Mouse (Mus musculus): Measurements from ENCODE around the gene Clptm1l. TPM values are rescaled to one million over a fixed set of nuclear protein-coding genes. Genes with fewer than 3 reads are reported as not detected.

Gene Clptm1l
- polyA plus RNA-seq, 1 experiment, result 109 TPM

DNA sequence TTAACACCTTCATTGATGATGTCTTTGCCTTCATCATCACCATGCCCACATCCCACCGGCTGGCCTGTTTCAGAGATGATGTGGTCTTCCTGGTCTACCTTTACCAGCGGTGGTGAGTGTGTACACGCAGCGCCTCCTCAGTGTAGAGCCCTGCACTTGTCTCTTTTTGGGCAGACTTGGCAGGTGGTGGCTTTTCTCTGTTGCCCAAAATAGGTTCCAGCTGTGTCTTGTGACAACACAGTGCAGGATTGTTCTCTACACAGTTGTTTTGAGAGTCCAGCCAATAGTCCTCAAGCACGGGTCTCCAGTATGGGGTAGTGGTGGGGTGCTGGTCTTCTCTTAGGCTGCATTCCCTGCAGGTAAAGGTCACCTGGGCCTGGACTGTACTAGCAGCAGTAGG lies 14.6 kb downstream of the Clptm1l start:
- H3K4me1 ChIP-seq (ENCODE audit: control insufficient read depth, insufficient read depth, low read length), result no peaks in the 10 kb centered on the region
- no peak overlapping the region for H3K27ac ChIP-seq (ENCODE audit: insufficient read depth, low read depth, low read length)
- no peak overlapping the region for H3K4me3 ChIP-seq (ENCODE audit: insufficient read depth, low read length)
- TF ChIP-seq POLR2A (IDR thresholded peaks at IDR 0.05; ENCODE audit: borderline replicate concordance, low read depth, low read length) (no peak), CTCF (IDR thresholded peaks at IDR 0.05; ENCODE audit: low read depth, low read length) (no peak)

DNA sequence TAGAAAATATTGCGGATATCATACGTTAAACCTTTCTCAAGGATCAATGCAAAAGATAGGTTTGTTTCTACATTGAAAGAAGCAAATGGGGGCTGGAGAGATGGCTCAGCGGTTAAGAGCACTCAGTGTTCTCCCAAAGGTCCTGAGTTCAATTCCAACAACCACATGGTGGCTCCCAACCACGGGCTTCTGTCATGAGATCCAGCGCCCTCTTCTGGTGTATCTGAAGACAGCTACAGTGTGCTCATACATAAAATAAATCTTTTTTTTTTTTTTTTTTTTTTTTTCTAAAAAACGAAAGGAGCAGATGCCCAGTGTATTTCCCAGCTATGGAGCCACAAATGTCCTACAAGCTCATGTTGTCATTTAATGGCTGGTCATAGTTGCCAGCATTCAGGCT lies 16.8 kb downstream of the Clptm1l start:
- no peaks in the 10 kb centered on the region for H3K4me1 ChIP-seq (ENCODE audit: control insufficient read depth, insufficient read depth, low read length)
- H3K4me3 ChIP-seq (ENCODE audit: insufficient read depth, low read length), result no peak overlapping the region
- TF ChIP-seq POLR2A (IDR thresholded peaks at IDR 0.05; ENCODE audit: borderline replicate concordance, low read depth, low read length) (no peak), CTCF (IDR thresholded peaks at IDR 0.05; ENCODE audit: low read depth, low read length) (peak; percentile 36)
- no peak overlapping the region for H3K27ac ChIP-seq (ENCODE audit: insufficient read depth, low read depth, low read length)

DNA sequence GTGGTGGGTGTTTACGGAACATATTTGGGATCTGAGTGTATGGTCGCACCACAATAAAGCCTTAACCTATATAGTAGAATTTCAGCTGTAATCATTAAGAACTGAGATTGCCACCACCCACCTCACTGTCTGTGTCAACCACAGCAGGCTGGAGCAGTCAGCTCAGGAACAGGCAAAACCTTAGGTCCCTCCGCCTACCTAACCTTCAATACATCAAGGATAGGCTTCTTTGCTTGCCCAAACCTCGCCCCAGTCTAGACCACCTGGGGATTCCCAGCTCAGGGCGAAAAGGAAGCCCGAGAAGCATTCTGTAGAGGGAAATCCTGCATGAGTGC lies 22.6 kb downstream of the Clptm1l start:
- no peaks in the 10 kb centered on the region for H3K4me1 ChIP-seq (ENCODE audit: control insufficient read depth, insufficient read depth, low read length)
- peak overlapping the region; percentile 59 for H3K4me3 ChIP-seq (ENCODE audit: insufficient read depth, low read length)
- TF ChIP-seq CTCF (IDR thresholded peaks at IDR 0.05; ENCODE audit: low read depth, low read length) (no peak), POLR2A (IDR thresholded peaks at IDR 0.05; ENCODE audit: borderline replicate concordance, low read depth, low read length) (no peak)
- H3K27ac ChIP-seq (ENCODE audit: insufficient read depth, low read depth, low read length), result no peak overlapping the region

DNA sequence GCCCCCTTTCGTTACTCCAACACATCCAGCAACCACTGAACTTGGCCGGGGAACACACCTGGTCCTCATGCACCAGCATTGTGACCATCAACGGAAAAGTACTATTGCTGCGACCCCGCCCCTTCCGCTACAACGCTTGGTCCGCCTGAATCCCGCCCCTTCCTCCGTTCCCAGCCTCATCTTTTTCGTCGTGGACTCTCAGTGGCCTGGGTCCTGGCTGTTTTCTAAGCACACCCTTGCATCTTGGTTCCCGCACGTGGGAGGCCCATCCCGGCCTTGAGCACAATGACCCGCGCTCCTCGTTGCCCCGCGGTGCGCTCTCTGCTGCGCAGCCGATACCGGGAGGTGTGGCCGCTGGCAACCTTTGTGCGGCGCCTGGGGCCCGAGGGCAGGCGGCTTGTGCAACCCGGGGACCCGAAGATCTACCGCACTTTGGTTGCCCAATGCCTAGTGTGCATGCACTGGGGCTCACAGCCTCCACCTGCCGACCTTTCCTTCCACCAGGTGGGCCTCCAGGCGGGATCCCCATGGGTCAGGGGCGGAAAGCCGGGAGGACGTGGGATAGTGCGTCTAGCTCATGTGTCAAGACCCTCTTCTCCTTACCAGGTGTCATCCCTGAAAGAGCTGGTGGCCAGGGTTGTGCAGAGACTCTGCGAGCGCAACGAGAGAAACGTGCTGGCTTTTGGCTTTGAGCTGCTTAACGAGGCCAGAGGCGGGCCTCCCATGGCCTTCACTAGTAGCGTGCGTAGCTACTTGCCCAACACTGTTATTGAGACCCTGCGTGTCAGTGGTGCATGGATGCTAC lies 23.1 kb downstream of the Clptm1l start, which contains the start of gene Tert:
Tert (plus strand) TSS at position 167 of the 805 bp plus-strand sequence.
- TF ChIP-seq POLR2A (IDR thresholded peaks at IDR 0.05; ENCODE audit: borderline replicate concordance, low read depth, low read length), result no peak
- peak; percentile 52; the same call in 1 of the 2 replicates for TF ChIP-seq CTCF (IDR thresholded peaks at IDR 0.05; ENCODE audit: low read depth, low read length)
- H3K4me1 ChIP-seq (ENCODE audit: control insufficient read depth, insufficient read depth, low read length), result no peaks in the 10 kb centered on the region
- peak within 1 kb of the TSS; percentile 59 for H3K4me3 ChIP-seq (ENCODE audit: insufficient read depth, low read length)
- H3K27ac ChIP-seq (ENCODE audit: insufficient read depth, low read depth, low read length), result no peak within 1 kb of the TSS

DNA sequence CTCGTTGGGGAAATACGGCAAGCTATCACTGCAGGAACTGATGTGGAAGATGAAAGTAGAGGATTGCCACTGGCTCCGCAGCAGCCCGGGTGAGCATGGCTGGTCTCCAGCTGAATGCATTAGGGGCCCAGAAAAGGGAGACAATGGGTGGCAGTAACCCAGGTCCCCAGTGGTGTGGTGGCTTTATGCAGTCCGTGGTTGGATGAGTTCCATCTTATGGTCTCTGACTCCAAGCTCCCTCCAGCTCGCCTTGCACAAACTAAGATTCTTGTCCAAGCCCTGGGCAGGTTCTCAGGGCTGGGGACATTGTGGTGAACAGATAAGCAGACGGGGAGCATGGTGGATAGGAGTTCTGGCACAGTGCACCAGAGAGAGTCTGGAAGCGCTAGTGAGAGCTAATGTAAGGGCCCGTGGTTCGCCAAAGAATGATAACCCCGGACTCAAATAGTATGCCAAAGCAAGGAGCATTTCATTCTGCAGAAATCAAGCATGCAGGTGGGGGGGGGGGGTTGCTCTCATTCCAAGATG lies 24.8 kb downstream of the Clptm1l start:
- no peak for TF ChIP-seq CTCF (IDR thresholded peaks at IDR 0.05; ENCODE audit: low read depth, low read length)
- TF ChIP-seq POLR2A (IDR thresholded peaks at IDR 0.05; ENCODE audit: borderline replicate concordance, low read depth, low read length), result no peak
- Histone ChIP-seq H3K4me1 (ENCODE audit: control insufficient read depth, insufficient read depth, low read length) (no peaks in the 10 kb centered on the region), H3K27ac (ENCODE audit: insufficient read depth, low read depth, low read length) (no peak overlapping the region), H3K4me3 (ENCODE audit: insufficient read depth, low read length) (no peak overlapping the region)

DNA sequence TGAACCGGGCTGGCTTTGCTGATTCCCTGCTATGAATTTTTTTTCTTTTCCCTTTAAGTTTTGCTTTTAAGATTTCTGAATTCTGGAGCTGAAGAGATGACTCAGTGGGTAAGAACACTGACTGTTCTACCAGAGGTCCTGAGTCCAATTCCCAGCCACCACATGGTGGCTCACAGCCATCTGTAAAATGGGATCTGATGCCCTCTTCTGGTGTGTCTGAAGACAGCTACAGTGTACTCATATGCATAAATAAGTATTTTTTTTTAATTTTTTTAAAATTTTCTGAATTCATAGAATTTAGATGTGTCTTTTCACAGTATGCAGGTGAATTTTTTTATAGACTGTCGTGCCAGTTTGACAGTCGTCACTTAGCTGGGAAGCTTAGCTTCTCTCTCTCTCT lies 28.0 kb downstream of the Clptm1l start:
- H3K4me3 ChIP-seq (ENCODE audit: insufficient read depth, low read length), result no peak overlapping the region
- no peak overlapping the region for H3K27ac ChIP-seq (ENCODE audit: insufficient read depth, low read depth, low read length)
- no peaks in the 10 kb centered on the region for H3K4me1 ChIP-seq (ENCODE audit: control insufficient read depth, insufficient read depth, low read length)
- no peak for TF ChIP-seq CTCF (IDR thresholded peaks at IDR 0.05; ENCODE audit: low read depth, low read length)
- TF ChIP-seq POLR2A (IDR thresholded peaks at IDR 0.05; ENCODE audit: borderline replicate concordance, low read depth, low read length), result no peak

DNA sequence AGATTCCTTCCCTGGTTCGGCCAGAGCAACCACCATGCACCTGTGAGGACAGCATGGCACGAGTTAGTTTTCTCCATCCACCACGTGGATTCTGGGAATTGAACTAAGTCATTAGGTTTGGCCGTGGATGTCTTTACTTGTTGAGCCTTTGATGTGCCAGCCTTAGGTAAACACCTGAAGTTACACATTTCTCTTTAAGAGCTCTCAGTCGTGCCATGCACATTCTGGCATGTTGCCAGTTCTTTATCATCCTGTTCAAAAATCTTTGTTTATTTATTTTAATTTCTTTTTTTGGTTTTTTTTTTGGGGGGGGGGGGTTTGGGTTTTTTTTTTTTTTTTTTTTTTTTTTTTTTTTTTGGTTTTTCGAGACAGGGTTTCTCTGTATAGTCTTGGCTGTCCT lies 34.0 kb downstream of the Clptm1l start:
- no peak for TF ChIP-seq CTCF (IDR thresholded peaks at IDR 0.05; ENCODE audit: low read depth, low read length)
- Histone ChIP-seq H3K4me1 (ENCODE audit: control insufficient read depth, insufficient read depth, low read length) (no peaks in the 10 kb centered on the region), H3K4me3 (ENCODE audit: insufficient read depth, low read length) (no peak overlapping the region), H3K27ac (ENCODE audit: insufficient read depth, low read depth, low read length) (no peak overlapping the region)

DNA sequence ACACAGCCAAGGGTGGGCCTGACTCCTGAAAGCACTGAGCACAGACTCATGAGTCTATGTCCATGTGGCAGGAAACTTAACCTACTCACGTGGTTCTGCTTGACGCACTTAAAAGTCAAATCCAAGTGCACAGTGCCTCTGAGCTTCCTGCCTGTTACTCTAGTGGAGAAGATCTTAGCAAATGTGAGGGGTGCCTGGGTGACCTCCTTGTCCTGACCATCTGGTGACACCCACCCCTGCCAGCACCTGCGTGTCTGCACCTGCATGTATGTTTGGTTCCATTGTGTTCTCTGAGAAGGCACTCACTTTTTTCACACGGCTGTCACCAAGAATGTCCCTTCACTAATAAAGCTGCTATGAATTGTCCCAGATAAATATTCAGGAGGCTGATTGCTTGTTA lies 37.5 kb downstream of the Clptm1l start:
- H3K4me3 ChIP-seq (ENCODE audit: insufficient read depth, low read length), result no peak overlapping the region
- H3K27ac ChIP-seq (ENCODE audit: insufficient read depth, low read depth, low read length), result no peak overlapping the region
- TF ChIP-seq POLR2A (IDR thresholded peaks at IDR 0.05; ENCODE audit: borderline replicate concordance, low read depth, low read length), result no peak
- TF ChIP-seq CTCF (IDR thresholded peaks at IDR 0.05; ENCODE audit: low read depth, low read length), result no peak
- H3K4me1 ChIP-seq (ENCODE audit: control insufficient read depth, insufficient read depth, low read length), result no peaks in the 10 kb centered on the region

DNA sequence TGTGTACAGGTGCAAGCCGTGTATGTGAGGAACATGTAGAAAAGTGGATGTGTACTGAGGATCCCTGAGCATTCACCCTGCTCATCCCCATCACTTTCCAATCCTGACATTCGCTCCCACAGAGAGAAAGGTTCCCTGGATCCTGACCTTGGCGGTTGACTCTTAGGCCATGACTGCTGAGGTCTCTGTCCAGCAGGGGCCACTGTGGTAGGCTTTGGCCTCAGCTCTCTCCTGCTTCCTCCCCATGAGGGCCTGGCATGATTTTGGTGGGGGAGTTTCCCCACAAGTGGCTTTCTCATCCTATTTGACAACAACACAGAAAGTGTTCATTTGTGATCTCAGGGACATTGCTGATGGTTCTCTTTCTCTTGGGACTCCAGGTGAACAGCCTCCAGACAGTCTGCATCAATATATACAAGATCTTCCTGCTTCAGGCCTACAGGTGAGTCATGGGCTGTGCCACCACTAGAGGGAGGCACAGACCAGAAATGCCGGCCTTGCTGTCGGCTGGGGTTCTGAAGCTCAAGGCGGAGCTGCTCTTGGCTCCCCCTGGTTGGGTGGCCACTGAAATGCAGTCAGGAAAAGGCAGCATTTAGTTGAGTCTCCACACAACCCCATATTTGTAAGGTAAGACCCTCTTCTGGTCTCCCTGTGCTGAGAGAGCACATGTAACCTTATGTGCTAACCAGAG lies 42.7 kb downstream of the Clptm1l start:
- no peak overlapping the region for H3K4me3 ChIP-seq (ENCODE audit: insufficient read depth, low read length)
- no peak overlapping the region for H3K27ac ChIP-seq (ENCODE audit: insufficient read depth, low read depth, low read length)
- TF ChIP-seq CTCF (IDR thresholded peaks at IDR 0.05; ENCODE audit: low read depth, low read length) (peak; percentile 44), POLR2A (IDR thresholded peaks at IDR 0.05; ENCODE audit: borderline replicate concordance, low read depth, low read length) (no peak)
- no peaks in the 10 kb centered on the region for H3K4me1 ChIP-seq (ENCODE audit: control insufficient read depth, insufficient read depth, low read length)

DNA sequence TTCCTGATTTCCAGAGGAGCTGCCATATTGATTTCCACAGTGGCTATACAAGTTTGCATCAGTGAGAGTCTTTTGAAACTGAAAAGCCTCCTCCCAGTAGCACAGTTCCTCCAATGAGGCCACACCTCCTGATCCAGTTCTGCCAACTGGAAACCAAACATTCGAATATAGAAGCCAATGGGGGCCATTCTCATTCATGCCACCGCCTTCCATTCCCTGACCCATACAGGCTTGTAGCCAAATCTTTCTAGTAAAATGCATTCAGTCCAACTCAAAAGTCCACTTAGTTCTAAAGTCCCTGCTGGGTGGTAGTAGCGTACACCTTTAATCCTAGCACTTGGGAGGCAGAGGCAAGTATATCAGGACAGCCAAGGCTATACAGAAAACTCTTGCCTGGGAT lies 49.5 kb downstream of the Clptm1l start:
- Histone ChIP-seq H3K27ac (ENCODE audit: insufficient read depth, low read depth, low read length) (no peak overlapping the region), H3K4me1 (ENCODE audit: control insufficient read depth, insufficient read depth, low read length) (no peaks in the 10 kb centered on the region), H3K4me3 (ENCODE audit: insufficient read depth, low read length) (no peak overlapping the region)
- TF ChIP-seq POLR2A (IDR thresholded peaks at IDR 0.05; ENCODE audit: borderline replicate concordance, low read depth, low read length) (no peak), CTCF (IDR thresholded peaks at IDR 0.05; ENCODE audit: low read depth, low read length) (no peak)

All from bone marrow macrophage, adult 2 months (primary cell).